Mouse (Mus musculus): Measurements from ENCODE around the gene Foxn4. TPM values are rescaled to one million over a fixed set of nuclear protein-coding genes. Genes with fewer than 3 reads are reported as not detected.

Foxn4 gene
- total RNA-seq, 2 experiments from 2014 or later: not detected

DNA sequence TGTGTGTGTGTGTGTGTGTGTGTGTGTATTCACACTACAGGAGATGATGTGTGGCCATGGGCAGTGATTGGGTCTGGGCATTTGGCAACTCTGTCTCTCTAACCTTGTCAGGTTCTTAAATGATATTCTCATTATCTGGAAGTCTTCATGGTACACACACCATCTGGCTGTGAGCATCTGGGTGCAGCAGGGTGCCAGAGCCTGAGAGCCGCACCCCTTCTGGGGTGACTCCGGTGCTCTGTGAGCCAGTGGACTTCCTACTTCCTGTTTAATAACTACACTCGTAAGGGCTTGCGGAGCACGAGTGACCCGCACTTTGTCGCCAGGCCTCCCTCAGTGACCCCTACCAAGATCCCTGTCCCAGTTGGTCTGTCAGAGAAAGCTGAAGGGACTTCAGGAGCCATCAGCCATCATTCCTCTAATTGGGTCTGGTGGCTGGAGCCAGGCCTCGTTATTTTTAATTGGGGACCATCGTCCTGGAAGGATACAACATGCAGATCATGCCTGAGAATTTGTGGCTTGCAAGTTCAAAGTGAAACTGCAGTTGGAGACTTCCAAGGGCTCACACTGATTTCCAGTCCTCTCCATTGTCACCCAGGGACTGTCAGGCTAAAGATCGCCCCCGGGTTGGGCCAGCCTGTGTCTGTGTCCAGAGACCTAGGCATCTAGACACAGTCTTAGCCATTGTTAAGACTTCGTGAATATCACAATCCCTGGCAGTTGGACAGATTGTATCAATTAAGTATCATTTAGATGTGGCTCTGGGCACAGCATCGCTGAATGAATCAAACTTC, 11.2 kb upstream of the Foxn4 start:
- intact Hi-C loops (cut with DNase I): no loop called here
- peak in 1 of 2 experiments; percentile 32 for DNase-seq (ENCODE audit: extremely low spot score in 1 of 2, low spot score in 2 of 2)

DNA sequence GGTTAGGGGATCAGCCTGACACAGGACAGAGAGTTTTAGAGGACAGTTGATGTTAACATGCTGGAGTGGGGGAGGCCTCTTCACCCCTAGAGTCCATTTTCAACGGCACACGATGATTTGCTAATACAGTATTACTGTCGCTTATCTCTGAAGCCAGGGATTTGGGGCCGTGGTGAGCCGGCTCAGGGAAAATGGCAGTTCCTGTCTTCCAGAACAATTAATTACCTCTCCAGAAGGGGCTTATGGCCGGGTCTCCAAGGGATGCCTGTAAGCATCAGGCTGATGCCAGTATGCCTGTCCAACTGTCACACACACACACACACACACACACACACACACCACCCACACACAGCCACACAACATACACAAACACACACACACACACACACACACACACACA, 8.7 kb upstream of the Foxn4 start:
- intact Hi-C loops (cut with DNase I): no loop called here
- no peak for DNase-seq (ENCODE audit: extremely low spot score in 1 of 2, low spot score in 2 of 2)

GRCm38 (mm10) chr5:114279382-114280143, 6.0 kb upstream of the Foxn4 start:
- no peak for DNase-seq (ENCODE audit: extremely low spot score in 1 of 2, low spot score in 2 of 2)
- intact Hi-C loops (cut with DNase I): no loop called here

- no peak for DNase-seq (ENCODE audit: extremely low spot score in 1 of 2, low spot score in 2 of 2)
- intact Hi-C loops (cut with DNase I): no loop called here
Observed at GRCm38 (mm10) chr5:114275991-114276390, 2.4 kb upstream of the Foxn4 start.

GRCm38 (mm10) chr5:114275339-114275738, 1.7 kb upstream of the Foxn4 start:
- no peak for DNase-seq (ENCODE audit: extremely low spot score in 1 of 2, low spot score in 2 of 2)
- intact Hi-C loops (cut with DNase I): no loop called here

DNA sequence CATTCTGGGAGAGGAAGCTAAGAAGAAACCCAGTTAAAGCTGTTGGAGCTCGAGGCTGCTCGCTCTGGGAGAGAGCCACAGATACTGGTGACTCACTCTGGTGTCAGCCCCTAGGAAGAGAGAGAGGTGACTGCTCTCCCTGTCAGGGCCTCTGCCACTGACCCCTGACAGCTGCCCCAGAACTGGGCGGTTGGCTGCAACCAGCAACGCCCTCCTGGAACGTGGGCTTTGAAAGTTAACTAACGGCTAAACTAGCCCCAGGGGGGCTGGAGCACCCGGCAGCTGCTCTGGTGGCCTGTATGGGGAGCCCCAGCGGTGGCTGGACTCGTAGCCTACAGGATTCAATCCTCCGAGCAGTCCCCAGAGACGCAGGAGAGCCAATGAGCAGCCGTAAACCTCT, 3.6 kb downstream of the Foxn4 start:
- intact Hi-C loops (cut with DNase I): no loop called here
- no peak for DNase-seq (ENCODE audit: extremely low spot score in 1 of 2, low spot score in 2 of 2)

GRCm38 (mm10) chr5:114269499-114269898, 4.1 kb downstream of the Foxn4 start:
- DNase-seq (ENCODE audit: extremely low spot score in 1 of 2, low spot score in 2 of 2): no peak
- intact Hi-C loops (cut with DNase I): no loop called here

DNA sequence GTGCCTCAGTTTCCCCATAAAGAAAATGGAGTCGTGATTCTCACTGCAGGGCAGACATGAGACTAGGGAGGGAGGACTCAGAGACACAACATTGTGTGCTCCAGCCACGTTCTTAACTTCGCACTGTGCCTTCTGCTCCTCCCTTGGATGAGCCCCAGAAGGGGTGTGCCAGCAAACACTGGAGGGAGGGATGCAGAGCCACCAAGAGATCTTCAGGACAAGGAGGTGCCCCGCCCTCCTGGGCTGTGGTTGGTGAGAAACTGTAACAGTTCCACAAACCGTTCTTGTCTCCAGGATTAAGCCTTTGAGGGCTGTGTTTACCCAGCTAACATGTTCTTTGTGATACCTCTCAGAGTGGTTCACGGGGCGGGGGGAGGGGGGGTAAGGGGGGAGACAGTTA, 5.0 kb downstream of the Foxn4 start:
- DNase-seq (ENCODE audit: extremely low spot score in 1 of 2, low spot score in 2 of 2): no peak
- intact Hi-C loops (cut with DNase I): no loop called here

- no peak for DNase-seq (ENCODE audit: extremely low spot score in 1 of 2, low spot score in 2 of 2)
- intact Hi-C loops (cut with DNase I): no loop called here
Observed at GRCm38 (mm10) chr5:114264791-114265190, 8.8 kb downstream of the Foxn4 start.

- intact Hi-C loops (cut with DNase I): no loop called here
- no peak for DNase-seq (ENCODE audit: extremely low spot score in 1 of 2, low spot score in 2 of 2)
Observed at GRCm38 (mm10) chr5:114264030-114264459, 9.6 kb downstream of the Foxn4 start.

DNA sequence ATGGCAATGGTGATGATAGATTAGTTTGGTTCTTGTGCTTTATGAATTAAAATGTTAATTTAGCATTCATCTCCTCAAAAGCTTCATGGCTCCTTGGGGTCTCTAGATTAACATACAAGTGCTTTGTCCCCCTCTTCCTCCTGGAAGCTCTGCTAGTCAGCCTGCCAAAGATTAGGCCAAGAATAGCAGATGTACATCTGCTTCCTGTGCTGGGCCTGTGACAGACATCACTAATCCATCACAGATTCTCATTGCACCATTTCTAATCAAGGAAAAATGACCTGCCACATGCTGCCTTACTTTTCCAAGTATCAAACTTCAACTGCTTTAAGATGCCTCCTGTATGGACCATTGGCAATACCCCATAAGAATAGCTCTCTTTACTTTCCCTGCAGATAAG, 12.1 kb downstream of the Foxn4 start:
- intact Hi-C loops (cut with DNase I): no loop called here
- DNase-seq (ENCODE audit: extremely low spot score in 1 of 2, low spot score in 2 of 2): no peak

- intact Hi-C loops (cut with DNase I): no loop called here
- DNase-seq (ENCODE audit: extremely low spot score in 1 of 2, low spot score in 2 of 2): no peak
Observed at GRCm38 (mm10) chr5:114259495-114259894, 14.1 kb downstream of the Foxn4 start.

GRCm38 (mm10) chr5:114248174-114248589, 25.4 kb downstream of the Foxn4 start:
- intact Hi-C loops (cut with DNase I): loop anchor here (2.0 kb wide), 1 partner anchor 61 kb away; no protein-coding TSS in a partner anchor
- peak; percentile 38 to 85 for DNase-seq (ENCODE audit: extremely low spot score in 1 of 2, low spot score in 2 of 2)

- intact Hi-C loops (cut with DNase I): no loop called here
- no peak for DNase-seq (ENCODE audit: extremely low spot score in 1 of 2, low spot score in 2 of 2)
Observed at GRCm38 (mm10) chr5:114246465-114246864, 27.1 kb downstream of the Foxn4 start.

- DNase-seq (ENCODE audit: extremely low spot score in 1 of 2, low spot score in 2 of 2): no peak
- intact Hi-C loops (cut with DNase I): no loop called here
Observed at GRCm38 (mm10) chr5:114239737-114240136, 33.9 kb downstream of the Foxn4 start.

DNA sequence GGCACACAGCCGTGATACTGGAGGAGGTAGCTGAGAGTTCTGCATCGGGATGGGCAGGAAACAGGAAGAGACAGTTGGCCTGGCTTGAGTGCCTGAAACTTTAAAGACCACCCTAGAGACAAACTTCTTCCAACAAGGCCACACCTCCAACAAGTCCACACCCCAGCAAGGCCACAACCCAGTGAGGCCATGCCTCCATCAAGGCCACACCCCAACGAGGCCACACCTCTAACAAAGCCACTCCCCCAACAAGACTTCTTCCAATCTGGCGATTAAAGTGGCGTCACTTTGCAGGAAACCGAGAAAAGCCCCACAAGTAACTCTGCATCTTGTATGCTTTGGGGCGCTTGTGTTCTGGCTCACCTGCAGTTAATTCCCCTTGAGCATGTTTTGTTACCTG, 34.7 kb downstream of the Foxn4 start:
- DNase-seq (ENCODE audit: extremely low spot score in 1 of 2, low spot score in 2 of 2): no peak
- intact Hi-C loops (cut with DNase I): no loop called here

- intact Hi-C loops (cut with DNase I): no loop called here
- DNase-seq (ENCODE audit: extremely low spot score in 1 of 2, low spot score in 2 of 2): no peak
Observed at GRCm38 (mm10) chr5:114228901-114229300, 44.7 kb downstream of the Foxn4 start.

DNA sequence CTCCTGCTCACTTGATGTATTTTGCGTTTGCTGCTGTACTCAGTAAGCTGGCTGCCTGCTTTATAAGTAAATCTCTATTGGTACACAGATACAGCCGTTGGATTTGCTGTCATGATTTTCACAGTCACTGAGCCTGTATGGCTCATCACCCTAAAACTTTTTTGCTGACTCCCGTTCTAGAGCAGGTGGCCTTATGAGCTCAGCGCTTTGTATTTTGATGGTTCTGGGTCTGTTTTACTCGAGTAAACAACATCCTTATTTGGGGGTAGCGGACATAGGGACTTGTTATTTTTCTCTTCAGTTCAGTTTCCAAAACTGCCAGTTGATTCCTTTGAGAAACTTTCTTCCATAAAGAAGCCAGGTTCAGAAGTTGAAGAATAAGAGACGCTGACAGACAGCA, 47.6 kb downstream of the Foxn4 start:
- intact Hi-C loops (cut with DNase I): no loop called here
- DNase-seq (ENCODE audit: extremely low spot score in 1 of 2, low spot score in 2 of 2): no peak

- intact Hi-C loops (cut with DNase I): no loop called here
- DNase-seq (ENCODE audit: extremely low spot score in 1 of 2, low spot score in 2 of 2): no peak
Observed at GRCm38 (mm10) chr5:114218771-114219170, 54.8 kb downstream of the Foxn4 start.

- peak in 1 of 2 experiments; percentile 34 for DNase-seq (ENCODE audit: extremely low spot score in 1 of 2, low spot score in 2 of 2)
- intact Hi-C loops (cut with DNase I): no loop called here
Observed at GRCm38 (mm10) chr5:114213183-114213582, 60.4 kb downstream of the Foxn4 start.

Measured in left cerebral cortex, postnatal 10 days (tissue).